Mouse (Mus musculus) hindbrain, embryonic 14.5 days (tissue): Measurements from ENCODE around the gene Il15ra. TPM values are rescaled to one million over a fixed set of nuclear protein-coding genes. Genes with fewer than 3 reads are reported as not detected.
A peak's percentile ranks its signal among the peaks of the same experiment; 100 is the strongest.

Source experiments
- ATAC-seq: fragments of 200-750 bp; cut with Nextera tagmentation; 2 replicates; pipeline ENCODE4 v1.8.0; 2017; ENCODE audit warnings: moderate number of reproducible peaks, mild to moderate bottlenecking, moderate TSS enrichment, moderate library complexity; ENCODE audit not compliant: low FRiP score
- DNase-seq: peaks from one replicate; pipeline ENCODE4 v3.0.0-alpha.2; 2015; ENCODE audit warnings: low spot score
- H3K27ac ChIP-seq: fragments of 300-500 bp; sonication (generic); 2 replicates; pipeline ENCODE4 v1.5.1; 2014; ENCODE audit warnings: mild to moderate bottlenecking, moderate library complexity
- H3K27me3 ChIP-seq: fragments of 300-500 bp; sonication (generic); 2 replicates; pipeline ENCODE4 v1.6.1; 2014; ENCODE audit warnings: mild to moderate bottlenecking, low read length, mixed read lengths; ENCODE audit not compliant: control insufficient read depth, insufficient read depth
- H3K36me3 ChIP-seq: fragments of 300-500 bp; sonication (generic); replicated peaks from 2 replicates; pipeline ENCODE4 v1.6.1; 2014; ENCODE audit not compliant: control insufficient read depth, insufficient read depth
- H3K4me1 ChIP-seq: fragments of 300-500 bp; sonication (generic); replicated peaks from 2 replicates; pipeline ENCODE4 v1.6.1; 2014; ENCODE audit warnings: antibody characterized with exemption, low read length, mixed read lengths; ENCODE audit not compliant: control insufficient read depth, insufficient read depth
- H3K4me2 ChIP-seq: fragments of 300-500 bp; sonication (generic); replicated peaks from 2 replicates; pipeline ENCODE4 v1.6.1; 2014; ENCODE audit warnings: mild to moderate bottlenecking, moderate library complexity
- H3K4me3 ChIP-seq: fragments of 300-500 bp; sonication (generic); replicated peaks from 2 replicates; pipeline ENCODE4 v1.5.1; 2014; ENCODE audit warnings: mild to moderate bottlenecking, low read length
- H3K9ac ChIP-seq: fragments of 300-500 bp; sonication (generic); 2 replicates; pipeline ENCODE4 v1.6.1; 2014
- H3K9me3 ChIP-seq: fragments of 300-500 bp; sonication (generic); 2 replicates; pipeline ENCODE4 v1.6.1; 2016; ENCODE audit warnings: low read length; ENCODE audit not compliant: control insufficient read depth
- WGBS: fragments of 180-500 bp; shearing (Covaris S2); extraction: QIAGEN DNeasy Blood & Tissue Kit; methylation state at CpG from one replicate; pipeline ENCODE4 v1.1.7; 2014; 5-methylcytosine and 5-hydroxymethylcytosine counted together
- polyA plus RNA-seq: library from polyadenylated mRNA; unstranded; fragments of >200 nt; fragmentation: Nextera tagmentation; extraction: Ambion mirVana; gene quantifications from 2 replicates; pipeline ENCODE4 v1.2.1, GENCODE M21; 2014

Il15ra gene
- polyA plus RNA-seq, 1 experiment from 2014 or later, result 1.4 TPM

GRCm38 (mm10) chr2:11767161-11767545 is 62.1 kb downstream of the Il15ra start:
- Histone ChIP-seq H3K27ac (no peak overlapping the region), H3K36me3 (peaks cover 70% of the 10 kb centered on the region), H3K4me1 (no peaks in the 10 kb centered on the region), H3K9ac (no peak overlapping the region), H3K9me3 (no peaks in the 10 kb centered on the region), H3K27me3 (no peaks in the 10 kb centered on the region), H3K4me3 (no peak overlapping the region), H3K4me2 (no peak overlapping the region)
- ATAC-seq (no peak), DNase-seq (no peak)
- WGBS, result 89% methylated on average over 10 of the region's 10 CpGs

GRCm38 (mm10) chr2:11771701-11772100 is 66.6 kb downstream of the Il15ra start:
- 91% methylated on average over 4 of the region's 4 CpGs for WGBS
- Histone ChIP-seq H3K4me2 (no peak overlapping the region), H3K36me3 (peaks cover 26% of the 10 kb centered on the region), H3K27ac (no peak overlapping the region), H3K27me3 (no peaks in the 10 kb centered on the region), H3K9ac (no peak overlapping the region), H3K9me3 (no peaks in the 10 kb centered on the region), H3K4me1 (peaks cover 15% of the 10 kb centered on the region), H3K4me3 (no peak overlapping the region)
- DNase-seq (no peak), ATAC-seq (no peak)

- Histone ChIP-seq H3K27ac (no peak overlapping the region), H3K4me1 (peaks cover 16% of the 10 kb centered on the region), H3K9ac (no peak overlapping the region), H3K36me3 (peaks cover 19% of the 10 kb centered on the region), H3K4me2 (no peak overlapping the region), H3K27me3 (no peaks in the 10 kb centered on the region), H3K4me3 (no peak overlapping the region), H3K9me3 (no peaks in the 10 kb centered on the region)
- 87% methylated on average over 4 of the region's 4 CpGs for WGBS
- DNase-seq (no peak), ATAC-seq (no peak)
Observed at GRCm38 (mm10) chr2:11772401-11772800, 67.3 kb downstream of the Il15ra start.

- H3K9me3 ChIP-seq, result no peaks in the 10 kb centered on the region
- 90% methylated on average over 10 of the region's 10 CpGs for WGBS
- DNase-seq, result no peak
Observed at GRCm38 (mm10) chr2:11774426-11774825, 69.3 kb downstream of the Il15ra start.

GRCm38 (mm10) chr2:11775121-11775520 is 70.0 kb downstream of the Il15ra start:
- H3K9me3 ChIP-seq, result no peaks in the 10 kb centered on the region
- H3K4me3 ChIP-seq, result no peak overlapping the region
- no peak overlapping the region for H3K4me2 ChIP-seq
- no peak overlapping the region for H3K9ac ChIP-seq
- DNase-seq (no peak), ATAC-seq (no peak)
- no peak overlapping the region for H3K27ac ChIP-seq
- 73% methylated on average over 5 of the region's 5 CpGs for WGBS
- H3K36me3 ChIP-seq, result peaks cover 4% of the 10 kb centered on the region; the same call in 1 of the 2 replicates
- H3K27me3 ChIP-seq, result no peaks in the 10 kb centered on the region
- peaks cover 28% of the 10 kb centered on the region for H3K4me1 ChIP-seq

More at GRCm38 (mm10) chr2:11774426-11774825, 69.3 kb downstream of the Il15ra start:
- no peak for ATAC-seq
- Histone ChIP-seq H3K27ac (no peak overlapping the region), H3K27me3 (no peaks in the 10 kb centered on the region), H3K4me2 (no peak overlapping the region), H3K4me1 (peaks cover 21% of the 10 kb centered on the region), H3K4me3 (no peak overlapping the region), H3K9ac (no peak overlapping the region), H3K36me3 (peaks cover 5% of the 10 kb centered on the region)

- Histone ChIP-seq H3K4me1 (peaks cover 28% of the 10 kb centered on the region), H3K27ac (0 out of 2 replicates have a peak overlapping the region, but pooled peaks have one; percentile 83), H3K9ac (peak overlapping the region; percentile 78), H3K9me3 (no peaks in the 10 kb centered on the region), H3K27me3 (no peaks in the 10 kb centered on the region), H3K4me2 (peak overlapping the region; percentile 83), H3K36me3 (peaks cover 16% of the 10 kb centered on the region), H3K4me3 (peak overlapping the region; percentile 71)
- 56% methylated on average over 8 of the region's 8 CpGs for WGBS
- DNase-seq (no peak), ATAC-seq (no peak)
Observed at GRCm38 (mm10) chr2:11776415-11776814, 71.3 kb downstream of the Il15ra start.

GRCm38 (mm10) chr2:11777091-11778068 is 72.3 kb downstream of the Il15ra start, which contains the start of the genes Fbh1 and Ankrd16:
TSS of gene Fbh1 (minus strand) at chr2:11777582.
TSS of gene Ankrd16 (plus strand) at chr2:11777876.
- Histone ChIP-seq H3K27me3 (no peaks in the 10 kb centered on the region), H3K4me3 (peak within 1 kb of the TSS; percentile 71), H3K4me2 (peak within 1 kb of the TSS; percentile 83), H3K36me3 (peaks cover 26% of the 10 kb centered on the region), H3K9me3 (no peaks in the 10 kb centered on the region), H3K4me1 (peaks cover 28% of the 10 kb centered on the region), H3K9ac (peak within 1 kb of the TSS; percentile 80), H3K27ac (peak within 1 kb of the TSS; percentile 92)
- WGBS, result under 1% methylated on average over 72 of the region's 73 CpGs
- ATAC-seq (peak; percentile 97), DNase-seq (peak; percentile 100)

GRCm38 (mm10) chr2:11778087-11778823 is 73.2 kb downstream of the Il15ra start:
- Histone ChIP-seq H3K27me3 (no peaks in the 10 kb centered on the region), H3K36me3 (peaks cover 35% of the 10 kb centered on the region), H3K9me3 (no peaks in the 10 kb centered on the region), H3K4me2 (peak overlapping the region; percentile 68), H3K4me3 (peak overlapping the region; percentile 71), H3K9ac (peak overlapping the region; percentile 80), H3K27ac (peak overlapping the region; percentile 92), H3K4me1 (peaks cover 28% of the 10 kb centered on the region)
- DNase-seq (peak; percentile 81), ATAC-seq (peak; percentile 89)
- WGBS, result under 1% methylated on average over 43 of the region's 43 CpGs
